Mouse (Mus musculus) hindbrain, embryonic 12.5 days (tissue): ENCODE measurements around the gene Pif1. TPM values are rescaled to one million over a fixed set of nuclear protein-coding genes. Genes with fewer than 3 reads are reported as not detected.

Source experiments
- ATAC-seq: fragments of 200-750 bp; cut with Nextera tagmentation; 2 replicates; pipeline ENCODE4 v1.8.0; 2017; ENCODE audit warnings: moderate TSS enrichment; ENCODE audit not compliant: low FRiP score
- H3K27ac ChIP-seq: fragments of 300-500 bp; sonication (generic); 2 replicates; pipeline ENCODE4 v1.5.1; 2016; ENCODE audit warnings: mild to moderate bottlenecking
- H3K27me3 ChIP-seq: fragments of 300-500 bp; sonication (generic); 2 replicates; pipeline ENCODE4 v1.6.1; 2016; ENCODE audit warnings: mild to moderate bottlenecking
- H3K36me3 ChIP-seq: fragments of 300-500 bp; sonication (generic); 2 replicates; pipeline ENCODE4 v1.6.1; 2016; ENCODE audit warnings: mild to moderate bottlenecking
- H3K4me1 ChIP-seq: fragments of 300-500 bp; sonication (generic); 2 replicates; pipeline ENCODE4 v1.6.1; 2016
- H3K4me2 ChIP-seq: fragments of 300-500 bp; sonication (generic); replicated peaks from 2 replicates; pipeline ENCODE4 v1.6.1; 2016; ENCODE audit warnings: mild to moderate bottlenecking
- H3K4me3 ChIP-seq: fragments of 300-500 bp; sonication (generic); 2 replicates; pipeline ENCODE4 v1.5.1; 2016; ENCODE audit warnings: mild to moderate bottlenecking
- H3K9ac ChIP-seq: fragments of 300-500 bp; sonication (generic); 2 replicates; pipeline ENCODE4 v1.6.1; 2016; ENCODE audit warnings: mild to moderate bottlenecking, moderate library complexity
- H3K9me3 ChIP-seq: fragments of 300-500 bp; sonication (generic); replicated peaks from 2 replicates; pipeline ENCODE4 v1.6.1; 2016; ENCODE audit warnings: mild to moderate bottlenecking
- WGBS: fragments of 180-500 bp; shearing (Covaris S2); methylation state at CpG from one replicate; pipeline ENCODE4 v1.1.7; 2016; 5-methylcytosine and 5-hydroxymethylcytosine counted together
- polyA plus RNA-seq: library from polyadenylated mRNA; unstranded; fragments of >200 nt; fragmentation: Nextera tagmentation; extraction: Ambion mirVana; gene quantifications from 2 replicates; pipeline ENCODE4 v1.2.1, GENCODE M21; 2016

The Pif1 gene
- polyA plus RNA-seq, 1 experiment from 2014 or later: 16.5 TPM

DNA sequence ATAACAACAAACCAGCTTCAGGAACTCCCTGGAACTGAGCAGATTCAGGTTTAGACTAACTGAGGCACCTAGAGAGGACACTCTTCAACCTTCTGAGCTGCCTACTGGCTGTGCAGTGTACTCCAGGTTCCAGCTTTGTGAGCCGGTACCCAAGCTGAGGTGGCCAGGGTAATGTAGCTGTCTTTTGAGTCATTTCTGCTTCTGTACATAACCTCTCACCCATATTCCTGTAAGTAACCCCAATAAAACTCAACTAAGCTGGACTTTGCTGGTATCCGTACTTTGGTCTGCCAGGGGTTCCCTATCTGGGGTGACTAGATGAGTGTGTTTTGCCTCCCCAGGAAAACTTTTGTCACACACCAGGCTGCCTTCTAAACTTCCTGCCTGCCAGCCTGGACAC is 22.3 kb upstream of the Pif1 start:
- Histone ChIP-seq H3K9ac (no peak overlapping the region), H3K4me1 (peaks cover 17% of the 10 kb centered on the region), H3K27ac (no peak overlapping the region), H3K4me2 (no peak overlapping the region), H3K4me3 (no peak overlapping the region), H3K36me3 (peaks cover 14% of the 10 kb centered on the region; the same call in 1 of the 2 replicates), H3K27me3 (no peaks in the 10 kb centered on the region), H3K9me3 (no peaks in the 10 kb centered on the region)
- 94% methylated on average over 2 of the region's 2 CpGs for WGBS
- no peak for ATAC-seq

DNA sequence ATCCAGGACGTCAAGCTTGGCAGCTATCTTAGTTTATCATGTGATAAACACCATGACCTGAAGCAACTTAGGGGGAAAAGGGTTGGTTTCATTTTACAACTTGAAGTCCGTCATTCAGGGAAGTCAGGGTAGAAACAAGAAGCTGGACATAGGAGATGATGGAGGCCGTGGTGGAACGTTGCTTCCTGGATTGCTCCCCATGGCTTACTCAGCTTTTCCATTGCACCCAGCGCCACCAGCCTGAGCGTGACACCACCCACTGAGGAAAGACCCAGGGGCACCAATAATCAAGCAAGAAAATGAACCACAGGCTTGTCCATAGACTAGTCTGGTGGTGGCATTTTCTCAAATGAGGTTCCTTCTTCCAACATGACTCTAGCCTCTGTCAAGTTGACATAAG is 18.2 kb upstream of the Pif1 start:
- Histone ChIP-seq H3K27me3 (no peaks in the 10 kb centered on the region), H3K36me3 (peaks cover 15% of the 10 kb centered on the region), H3K4me1 (no peaks in the 10 kb centered on the region), H3K27ac (no peak overlapping the region), H3K9ac (no peak overlapping the region), H3K9me3 (no peaks in the 10 kb centered on the region), H3K4me3 (no peak overlapping the region), H3K4me2 (no peak overlapping the region)
- 97% methylated on average over 6 of the region's 6 CpGs for WGBS
- ATAC-seq: no peak

DNA sequence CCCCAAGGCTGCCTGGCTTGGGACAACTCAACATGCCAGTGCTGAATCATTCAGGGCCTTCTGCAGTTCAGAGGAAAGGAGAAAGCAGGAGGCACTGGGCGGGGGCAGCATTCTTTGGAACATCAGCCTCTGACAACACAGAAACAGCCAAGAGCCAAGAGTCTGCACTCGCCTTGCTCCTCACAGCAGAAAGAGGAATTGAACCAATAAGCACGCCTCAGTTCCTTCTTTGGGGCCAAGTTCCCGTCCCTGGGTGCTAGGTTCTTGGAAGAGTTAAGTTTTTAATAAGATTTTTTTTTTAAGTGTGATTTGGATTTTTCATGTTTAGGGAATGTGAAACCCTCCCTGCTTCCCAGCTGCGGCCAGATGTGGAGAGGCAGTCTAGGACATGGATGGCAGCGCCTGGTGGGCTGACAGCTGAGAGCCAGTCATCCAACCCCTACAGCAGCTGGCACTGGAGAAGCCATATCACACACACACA is 17.4 kb upstream of the Pif1 start:
- ATAC-seq: no peak
- Histone ChIP-seq H3K4me2 (no peak overlapping the region), H3K9me3 (no peaks in the 10 kb centered on the region), H3K27ac (no peak overlapping the region), H3K4me1 (no peaks in the 10 kb centered on the region), H3K4me3 (no peak overlapping the region), H3K9ac (no peak overlapping the region), H3K36me3 (peaks cover 15% of the 10 kb centered on the region), H3K27me3 (no peaks in the 10 kb centered on the region)
- WGBS: 77% methylated on average over 6 of the region's 6 CpGs

DNA sequence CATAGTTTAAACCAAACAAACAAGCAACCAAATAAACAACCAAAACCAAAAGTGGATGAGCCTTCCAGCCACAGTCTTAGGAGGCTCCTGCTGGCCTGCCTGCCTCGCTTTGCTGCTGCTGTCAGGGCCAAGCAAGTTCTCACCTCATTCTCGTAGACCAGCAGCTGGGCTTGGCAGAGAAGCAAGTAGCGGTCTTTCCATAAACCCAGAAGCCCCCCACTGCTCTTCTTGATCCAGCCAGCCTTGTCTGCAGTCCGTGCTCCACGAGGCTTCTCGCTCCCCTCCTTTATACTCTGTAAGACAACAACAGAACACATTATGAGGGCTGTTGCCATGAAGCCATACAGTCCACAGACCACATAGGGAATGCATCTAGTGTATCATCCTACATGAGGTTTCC is 14.1 kb upstream of the Pif1 start:
- H3K4me1 ChIP-seq: peaks cover 24% of the 10 kb centered on the region
- no peak overlapping the region for H3K4me2 ChIP-seq
- no peak overlapping the region for H3K9ac ChIP-seq
- no peak overlapping the region for H3K4me3 ChIP-seq
- H3K27me3 ChIP-seq: no peaks in the 10 kb centered on the region
- WGBS: 71% methylated on average over 6 of the region's 6 CpGs
- H3K27ac ChIP-seq: no peak overlapping the region
- no peak for ATAC-seq
- peaks cover 12% of the 10 kb centered on the region; the same call in 1 of the 2 replicates for H3K36me3 ChIP-seq
- H3K9me3 ChIP-seq: no peaks in the 10 kb centered on the region

DNA sequence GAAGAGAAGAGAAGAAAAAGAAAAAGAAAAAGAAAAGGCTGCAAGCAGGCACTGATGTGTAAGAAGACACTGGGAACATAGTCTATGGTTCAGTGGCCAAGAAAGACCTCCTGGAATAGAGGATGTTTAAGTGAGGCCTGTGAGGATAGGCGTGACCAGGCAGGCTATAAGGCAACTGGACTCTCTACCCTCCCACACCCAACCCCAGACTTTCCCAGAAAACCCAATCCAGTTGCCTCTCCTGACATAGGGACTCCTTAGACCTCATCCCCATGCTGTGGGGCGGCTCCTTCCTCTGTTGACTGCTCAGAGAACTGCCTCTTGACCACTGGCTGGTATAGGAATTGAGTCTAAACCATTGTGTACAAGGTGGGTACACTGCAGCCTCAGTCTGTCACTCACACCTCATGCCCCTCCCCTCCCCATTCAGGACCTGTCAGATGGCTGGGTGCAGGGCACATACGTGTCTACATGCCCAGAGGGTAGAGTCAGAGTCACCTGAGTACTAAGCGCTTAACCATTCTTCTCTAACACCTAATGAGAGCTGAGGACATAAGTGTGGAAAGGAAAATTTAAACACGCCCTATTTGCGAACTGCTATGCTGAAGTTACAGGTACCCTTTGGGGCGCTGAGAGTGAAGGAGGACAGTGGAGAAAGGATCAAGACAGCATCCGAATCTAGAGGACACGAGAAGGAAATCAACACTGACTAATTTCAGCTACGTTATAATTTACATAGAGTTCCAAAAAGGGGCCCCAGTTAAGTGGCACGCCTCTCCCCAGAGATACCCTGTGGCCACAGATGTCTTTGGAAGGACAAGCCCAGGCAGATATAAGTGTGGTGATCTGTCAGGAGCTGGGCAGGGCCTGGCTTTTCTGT is 12.2 kb upstream of the Pif1 start:
- Histone ChIP-seq H3K27ac (no peak overlapping the region), H3K36me3 (peaks cover 12% of the 10 kb centered on the region; the same call in 1 of the 2 replicates), H3K9me3 (no peaks in the 10 kb centered on the region), H3K4me2 (no peak overlapping the region), H3K4me1 (peaks cover 38% of the 10 kb centered on the region), H3K27me3 (no peaks in the 10 kb centered on the region), H3K4me3 (no peak overlapping the region), H3K9ac (no peak overlapping the region)
- no peak for ATAC-seq
- 85% methylated on average over 11 of the region's 11 CpGs for WGBS

DNA sequence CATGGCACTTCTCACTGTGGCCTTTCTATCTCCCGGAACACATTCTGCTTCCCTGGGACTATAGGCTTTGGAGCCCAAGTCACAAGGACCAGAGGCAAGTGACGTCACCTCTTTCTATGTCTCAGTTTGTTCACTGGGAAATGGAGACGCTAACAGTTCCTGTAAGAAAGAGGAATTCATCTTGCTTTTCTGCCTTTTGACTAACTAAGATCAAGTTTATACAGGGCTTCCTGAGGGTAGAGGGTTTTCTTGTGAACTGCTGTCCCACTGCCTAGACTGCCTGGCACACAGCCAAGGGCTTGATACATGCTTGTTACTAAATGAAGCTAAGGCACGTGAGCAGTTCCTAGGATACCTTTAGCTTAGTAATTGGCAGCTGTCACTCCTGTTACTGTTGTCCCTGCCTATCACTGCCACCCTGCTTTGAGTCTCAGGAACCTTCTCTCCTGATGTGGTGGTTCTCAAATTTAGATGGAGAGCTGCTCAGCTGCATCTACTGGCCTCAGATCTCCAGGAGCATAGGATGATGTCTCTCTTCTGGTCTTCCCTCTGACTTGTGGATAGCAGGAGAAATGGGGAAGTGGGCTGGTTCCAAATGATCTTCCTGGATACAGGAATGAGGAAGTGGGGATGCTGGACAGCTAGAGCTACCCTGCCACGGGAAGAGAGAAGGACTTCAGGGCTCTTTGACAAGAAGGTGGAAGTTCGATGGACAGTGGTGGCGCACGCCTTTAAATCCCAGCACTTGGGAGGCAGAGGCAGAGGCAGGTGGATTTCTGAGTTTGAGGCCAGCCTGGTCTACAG is 11.4 kb upstream of the Pif1 start:
- H3K4me2 ChIP-seq: no peak overlapping the region
- H3K36me3 ChIP-seq: peaks cover 9% of the 10 kb centered on the region; the same call in 1 of the 2 replicates
- peaks cover 39% of the 10 kb centered on the region for H3K4me1 ChIP-seq
- no peaks in the 10 kb centered on the region for H3K27me3 ChIP-seq
- H3K4me3 ChIP-seq: no peak overlapping the region
- no peak for ATAC-seq
- no peaks in the 10 kb centered on the region for H3K9me3 ChIP-seq
- H3K9ac ChIP-seq: no peak overlapping the region
- WGBS: 80% methylated on average over 8 of the region's 8 CpGs
- H3K27ac ChIP-seq: no peak overlapping the region

GRCm38 (mm10) chr9:65576861-65577510 is 10.0 kb upstream of the Pif1 start:
- no peak for ATAC-seq
- H3K4me3 ChIP-seq: no peak overlapping the region
- peaks cover 39% of the 10 kb centered on the region for H3K4me1 ChIP-seq
- H3K36me3 ChIP-seq: peaks cover 9% of the 10 kb centered on the region; the same call in 1 of the 2 replicates
- no peaks in the 10 kb centered on the region for H3K27me3 ChIP-seq
- no peaks in the 10 kb centered on the region for H3K9me3 ChIP-seq
- WGBS: 32% methylated on average over 7 of the region's 7 CpGs
- no peak overlapping the region for H3K4me2 ChIP-seq
- H3K27ac ChIP-seq: peak overlapping the region; percentile 30; the same call in 1 of the 2 replicates
- H3K9ac ChIP-seq: no peak overlapping the region

- Histone ChIP-seq H3K4me1 (peaks cover 39% of the 10 kb centered on the region), H3K27ac (no peak overlapping the region), H3K36me3 (peaks cover 3% of the 10 kb centered on the region; the same call in 1 of the 2 replicates), H3K9me3 (no peaks in the 10 kb centered on the region), H3K4me2 (no peak overlapping the region), H3K27me3 (no peaks in the 10 kb centered on the region), H3K9ac (no peak overlapping the region), H3K4me3 (no peak overlapping the region)
- no peak for ATAC-seq
- WGBS: 91% methylated on average over 4 of the region's 4 CpGs
Measured at GRCm38 (mm10) chr9:65577511-65578196, 9.3 kb upstream of the Pif1 start.

DNA sequence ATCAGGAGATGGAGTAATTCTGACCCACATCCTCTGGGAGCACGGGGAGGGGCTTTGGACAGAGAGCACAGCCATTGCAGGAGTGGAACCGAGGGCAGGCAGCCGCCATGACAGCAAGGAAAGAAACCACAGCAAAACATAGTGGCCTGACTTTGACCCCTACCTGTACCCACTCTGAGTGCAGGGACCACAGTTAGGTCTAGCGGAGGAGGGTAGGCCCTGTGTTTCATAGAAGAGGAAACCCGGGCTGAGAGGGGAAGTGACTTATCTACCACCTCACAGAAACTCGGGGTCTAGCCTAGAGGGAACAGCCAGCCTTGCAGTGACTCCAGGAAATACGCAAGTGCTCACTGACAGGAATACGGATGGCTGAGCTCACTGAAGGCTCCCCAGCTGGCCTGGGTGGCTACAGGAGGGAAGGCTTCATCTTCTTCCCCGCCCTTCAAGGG is 8.1 kb upstream of the Pif1 start:
- 50% methylated on average over 9 of the region's 9 CpGs for WGBS
- H3K27me3 ChIP-seq: no peaks in the 10 kb centered on the region
- peak overlapping the region; percentile 58 for H3K4me2 ChIP-seq
- peak overlapping the region; percentile 61 for H3K4me3 ChIP-seq
- no peak for ATAC-seq
- no peaks in the 10 kb centered on the region for H3K36me3 ChIP-seq
- H3K4me1 ChIP-seq: peaks cover 39% of the 10 kb centered on the region
- H3K27ac ChIP-seq: no peak overlapping the region
- no peak overlapping the region for H3K9ac ChIP-seq
- no peaks in the 10 kb centered on the region for H3K9me3 ChIP-seq

DNA sequence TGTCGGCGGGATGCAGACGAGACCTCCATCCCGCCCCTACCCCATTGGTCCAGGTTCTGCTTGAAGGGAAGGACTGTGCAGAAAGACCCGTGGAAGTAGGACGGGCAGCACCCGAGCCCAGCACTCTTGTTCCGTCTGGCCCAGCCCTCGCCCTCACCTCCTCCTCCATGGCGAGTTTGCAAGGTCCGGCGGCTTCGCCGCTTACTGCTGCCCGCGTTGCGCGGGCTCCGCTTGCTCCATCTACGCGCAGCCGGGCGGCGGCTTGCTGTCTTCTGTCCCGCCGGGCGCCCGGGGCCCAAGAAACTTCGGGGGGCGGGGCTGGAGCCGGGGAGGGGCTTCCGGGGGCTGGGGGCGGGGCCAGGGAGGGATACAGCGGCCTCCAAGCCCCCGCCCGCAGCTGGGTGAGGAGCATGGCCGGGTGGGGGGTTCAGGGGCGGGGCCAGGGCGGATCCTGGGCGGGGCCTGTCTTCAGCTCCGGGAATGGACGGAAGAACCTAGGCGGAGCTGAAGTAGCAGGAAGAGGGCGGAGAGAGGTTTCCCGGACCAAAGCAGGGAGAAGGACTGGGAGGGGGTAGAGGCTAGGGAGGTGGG is 7.1 kb upstream of the Pif1 start, which contains the start of gene Plekho2:
Gene Plekho2 (minus strand): TSS at position 260 of the 591 bp plus-strand sequence.
- Histone ChIP-seq H3K4me2 (peak within 1 kb of the TSS; percentile 58), H3K9ac (peak within 1 kb of the TSS; percentile 72), H3K4me1 (peaks cover 36% of the 10 kb centered on the region), H3K36me3 (no peaks in the 10 kb centered on the region), H3K27me3 (no peaks in the 10 kb centered on the region), H3K9me3 (no peaks in the 10 kb centered on the region), H3K27ac (peak within 1 kb of the TSS; percentile 78), H3K4me3 (peak within 1 kb of the TSS; percentile 61)
- peak; percentile 96 for ATAC-seq
- WGBS: 1% methylated on average over 41 of the region's 45 CpGs
